Mouse (Mus musculus) CD4-positive helper T cell, adult 2 months (primary cell): ENCODE data around the gene Mis18a.
A peak's percentile ranks its signal among the peaks of the same experiment; 100 is the strongest.

Source experiments
- DNase-seq: peaks from one replicate; pipeline ENCODE4 v3.0.0-alpha.2; 2012; ENCODE audit warnings: low read depth, missing footprints, low spot score

Gene Mis18a

DNA sequence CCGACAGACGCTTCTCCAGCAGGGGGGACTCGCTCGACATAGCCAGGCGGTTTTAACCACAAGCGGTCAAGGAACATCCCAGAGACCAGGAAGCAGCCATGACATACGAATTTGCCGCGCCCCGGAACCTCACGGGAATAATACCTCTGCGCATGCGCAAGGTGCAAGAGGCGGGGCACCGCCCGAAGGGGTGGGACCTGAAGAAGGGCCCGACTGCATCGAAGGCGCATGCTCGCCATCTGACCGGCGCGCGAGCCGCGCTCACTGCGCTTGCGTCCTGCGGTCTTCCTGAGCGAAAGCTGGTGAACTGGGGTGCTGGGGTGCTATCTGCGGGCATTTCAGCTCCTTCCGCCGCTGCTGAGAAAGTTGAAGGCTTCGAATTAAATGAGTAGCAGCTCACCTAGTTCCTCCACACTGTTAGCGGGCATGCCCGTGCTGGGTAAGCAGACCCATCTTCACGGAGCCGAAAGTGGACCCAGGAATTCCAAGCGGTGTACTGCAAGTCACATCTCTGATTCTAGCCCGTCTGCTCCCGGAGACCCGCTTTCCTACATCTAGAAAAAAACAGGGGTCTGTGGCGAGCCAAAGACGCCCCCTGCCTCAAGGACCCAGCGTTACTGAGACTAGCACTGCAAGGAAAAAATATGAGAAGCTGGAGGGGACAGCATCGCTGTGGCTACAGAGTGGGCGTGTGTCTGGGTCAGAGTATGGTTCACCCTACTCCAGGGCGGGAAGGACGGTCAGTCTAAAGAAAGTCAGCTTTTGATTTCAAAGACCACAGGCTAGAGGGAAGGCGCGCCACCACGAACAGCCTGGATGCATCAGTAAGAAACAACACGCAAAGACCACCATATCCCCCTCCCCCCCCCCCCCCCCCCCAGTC, at the start of gene Mis18a:
Mis18a (minus strand) TSS at position 172 of the 883 bp plus-strand sequence.
- peak; percentile 96 for DNase-seq

DNA sequence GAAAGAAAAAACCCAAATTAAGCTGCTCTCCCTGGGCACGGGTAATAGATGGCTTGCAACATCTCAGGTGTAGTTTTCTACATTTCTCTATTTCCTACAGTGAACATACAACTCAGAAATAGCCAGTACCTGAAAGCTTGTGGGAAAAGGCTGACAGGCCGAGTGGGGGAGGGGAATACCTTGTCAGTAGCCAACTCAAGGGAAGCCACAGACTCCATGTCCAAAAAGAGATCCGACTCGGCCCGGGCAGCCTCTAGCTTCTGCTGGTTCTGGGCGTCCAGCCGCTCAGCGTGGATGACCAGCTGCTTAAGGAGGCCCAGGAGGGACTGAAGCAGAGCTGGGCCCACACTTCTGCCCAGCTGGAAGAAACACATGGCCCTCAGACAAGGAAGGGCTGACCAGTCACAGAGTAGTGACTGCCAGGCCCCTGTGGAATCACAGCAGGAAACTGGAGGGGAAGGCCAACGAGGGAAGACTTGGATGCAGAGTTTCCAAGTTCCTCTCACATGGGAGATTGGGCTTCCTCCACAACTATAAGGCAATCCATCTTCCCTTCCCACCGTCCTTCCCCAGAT, 48.8 kb upstream of the Mis18a start:
- no peak for DNase-seq

DNA sequence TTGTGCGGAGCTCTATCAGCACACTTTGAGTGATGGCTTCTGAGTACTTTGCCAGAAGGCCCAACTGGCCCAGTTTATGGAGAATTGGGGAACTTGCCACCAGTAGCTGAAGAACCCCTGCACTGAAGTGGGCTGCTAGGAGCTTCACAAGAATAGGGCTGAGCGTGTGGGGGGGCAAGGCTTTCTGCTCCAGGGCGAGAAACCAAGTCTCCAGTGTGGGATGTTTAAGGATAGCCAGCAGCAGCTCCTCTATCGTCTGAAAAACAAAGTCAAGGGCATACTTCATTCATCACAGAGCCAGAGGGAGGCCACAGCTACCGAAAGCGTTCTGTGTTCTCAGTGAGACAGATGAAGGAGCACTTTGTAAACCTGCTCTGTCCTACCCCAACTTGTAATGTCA, 47.4 kb upstream of the Mis18a start:
- DNase-seq = no peak

DNA sequence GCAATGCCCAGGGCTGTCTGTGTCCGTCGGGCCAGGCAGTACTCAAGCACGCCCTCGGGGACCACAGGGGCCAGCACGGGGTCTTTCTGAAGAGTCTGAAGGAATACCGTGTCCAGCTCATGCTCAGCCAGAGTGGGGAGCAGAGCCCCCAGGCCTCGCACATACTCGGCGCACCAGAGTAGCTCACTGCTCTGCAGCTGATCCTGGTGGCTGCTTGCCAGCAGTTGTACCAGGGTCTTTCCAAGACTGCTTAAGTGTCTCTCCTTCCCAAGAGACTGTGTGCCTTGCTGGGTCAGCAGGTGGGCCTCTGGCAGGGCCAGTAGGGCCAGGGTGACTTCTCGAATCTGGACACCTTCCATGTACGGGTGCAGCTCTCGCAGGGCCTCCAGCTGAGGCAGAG, 47.0 kb upstream of the Mis18a start:
- no peak for DNase-seq

DNA sequence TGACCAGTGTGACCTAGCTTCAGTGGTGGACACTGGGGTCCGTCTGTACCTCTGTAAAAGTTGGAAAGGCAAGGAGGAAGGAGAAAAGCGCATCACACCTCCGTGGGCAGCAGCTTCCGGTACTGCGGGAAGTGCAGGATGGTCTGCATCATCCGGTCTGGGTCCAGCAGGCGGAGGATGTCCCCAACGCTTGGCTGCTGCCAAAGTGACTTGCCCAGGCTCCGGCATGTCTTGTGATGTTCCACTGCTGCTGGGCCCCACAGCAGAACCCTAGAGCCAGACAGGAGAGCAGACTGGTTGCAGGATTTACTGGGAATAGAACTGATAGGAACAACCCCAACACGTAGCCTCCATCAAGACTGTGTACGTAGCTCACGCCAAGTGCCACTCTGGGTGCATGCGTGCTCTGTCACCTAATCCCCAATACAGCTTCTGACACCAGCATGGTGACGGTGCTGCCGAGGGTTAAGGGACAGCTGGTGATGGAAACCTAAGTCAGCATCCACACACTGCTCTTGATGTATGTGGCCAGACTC, 39.8 kb upstream of the Mis18a start:
- DNase-seq = no peak

DNA sequence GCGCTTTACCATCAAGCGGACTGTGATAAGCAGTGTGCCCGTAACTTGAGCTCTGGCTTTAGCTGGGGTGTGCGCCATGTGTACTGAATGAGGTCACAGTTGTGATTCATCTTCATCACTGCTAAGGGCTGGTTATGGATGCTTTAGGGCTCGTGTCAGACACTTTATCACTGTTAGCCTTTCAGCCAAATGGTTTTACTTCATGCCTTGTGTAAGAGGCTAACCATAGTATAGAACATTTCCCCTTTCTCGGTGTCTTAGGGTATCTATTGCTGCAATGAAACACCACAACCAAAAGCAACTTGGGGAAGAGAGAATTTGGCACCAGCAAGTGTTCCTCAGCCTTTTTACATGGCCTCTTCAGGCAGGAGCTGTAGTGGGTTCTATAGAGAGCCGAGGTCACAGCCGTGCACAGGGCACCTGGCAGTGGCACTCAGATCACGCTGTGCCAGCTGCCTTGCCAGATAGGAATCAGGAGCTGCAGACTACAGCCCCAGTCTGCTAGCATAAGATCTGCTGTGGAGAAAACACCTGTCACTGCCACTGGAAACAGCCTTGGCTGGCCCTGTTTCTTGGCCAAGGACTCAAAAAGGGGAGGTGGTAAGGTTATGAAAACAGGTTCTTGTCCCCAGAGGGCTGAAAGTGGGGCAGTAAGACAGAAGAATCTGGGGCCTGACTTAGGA, 38.1 kb upstream of the Mis18a start:
- no peak for DNase-seq

DNA sequence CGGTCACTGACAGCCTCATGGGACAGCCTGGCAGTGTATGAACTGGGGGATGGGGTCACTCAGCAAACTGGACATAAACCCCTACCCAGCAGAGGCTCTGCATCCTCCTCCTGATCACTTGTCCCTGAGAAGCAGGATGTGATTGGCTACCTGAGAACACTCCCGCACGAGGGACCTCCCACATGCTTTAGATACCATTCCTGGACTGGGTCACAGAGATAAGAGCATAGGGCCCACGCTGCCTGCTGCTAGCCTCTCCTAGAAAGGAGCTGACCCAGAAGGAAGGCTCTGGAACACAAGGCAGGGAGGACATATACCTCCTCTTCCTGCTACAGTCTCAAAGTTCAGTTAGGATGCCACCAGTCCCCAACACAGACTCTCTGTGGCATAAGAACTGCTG, 33.3 kb upstream of the Mis18a start:
- DNase-seq = no peak

DNA sequence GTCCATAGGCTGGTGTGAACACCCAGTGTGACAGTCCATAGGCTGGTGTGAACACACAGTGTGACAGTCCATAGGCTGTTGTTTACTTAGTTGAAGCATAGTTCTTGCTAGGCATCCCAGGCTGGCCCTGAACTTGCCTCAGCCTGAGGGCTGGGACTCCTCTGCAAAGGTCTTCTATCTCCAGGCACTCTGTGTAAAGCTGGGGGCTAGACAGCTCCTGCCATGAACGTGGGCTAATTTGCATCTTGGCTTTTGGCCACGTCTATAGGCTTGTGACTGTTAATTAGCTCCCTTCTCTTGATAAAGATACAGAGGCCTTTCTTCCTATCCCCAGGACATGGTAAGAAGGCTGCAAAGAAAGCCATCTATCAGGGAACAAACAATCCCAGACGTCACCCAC, 32.1 kb upstream of the Mis18a start:
- no peak for DNase-seq

DNA sequence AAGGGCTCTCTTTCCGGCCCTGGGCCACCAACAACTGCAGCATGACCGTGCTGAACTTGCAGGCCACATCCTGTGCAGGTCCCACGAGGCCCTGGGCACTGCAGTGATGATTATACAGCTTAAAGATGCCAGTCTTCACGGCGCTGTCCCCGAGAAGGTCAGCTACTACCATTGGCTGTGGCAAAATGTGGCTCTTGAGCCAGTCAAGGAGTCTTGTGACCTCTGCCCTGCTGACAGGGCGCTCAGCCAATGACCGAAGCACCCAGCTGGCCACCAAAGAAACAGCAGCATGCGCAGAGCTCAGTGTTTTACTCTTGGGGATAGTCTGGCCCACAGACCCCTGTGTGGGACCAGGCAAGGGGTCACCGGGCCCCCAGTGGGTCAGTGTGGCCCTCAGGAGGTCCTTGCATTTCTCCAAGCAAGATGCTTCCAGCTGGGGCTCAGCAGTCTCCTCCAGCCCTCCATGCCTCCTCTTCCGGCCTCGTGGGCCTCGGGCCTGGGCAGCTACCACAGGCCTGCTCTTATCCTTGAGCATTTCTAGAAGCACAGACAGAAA, 26.3 kb upstream of the Mis18a start:
- DNase-seq = no peak

DNA sequence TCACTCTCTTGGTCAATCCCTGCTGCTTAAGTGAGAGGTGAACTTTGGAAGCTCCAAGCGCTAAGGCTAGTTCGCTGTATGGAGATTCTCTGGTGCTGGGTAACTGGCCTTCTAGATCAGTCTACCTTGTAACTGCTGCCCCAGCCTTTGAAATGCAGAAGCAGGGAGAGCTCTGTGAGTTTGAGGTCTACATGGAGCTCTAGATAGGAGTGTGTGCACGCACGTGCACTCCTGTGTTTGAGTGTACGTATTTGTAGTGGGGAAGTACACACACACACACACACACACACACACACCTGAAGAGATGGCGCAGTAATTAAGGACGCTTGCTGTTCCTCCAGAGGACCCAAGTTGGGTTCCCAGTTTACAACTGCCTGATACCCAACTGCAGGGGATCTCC, 21.0 kb upstream of the Mis18a start:
- no peak for DNase-seq

DNA sequence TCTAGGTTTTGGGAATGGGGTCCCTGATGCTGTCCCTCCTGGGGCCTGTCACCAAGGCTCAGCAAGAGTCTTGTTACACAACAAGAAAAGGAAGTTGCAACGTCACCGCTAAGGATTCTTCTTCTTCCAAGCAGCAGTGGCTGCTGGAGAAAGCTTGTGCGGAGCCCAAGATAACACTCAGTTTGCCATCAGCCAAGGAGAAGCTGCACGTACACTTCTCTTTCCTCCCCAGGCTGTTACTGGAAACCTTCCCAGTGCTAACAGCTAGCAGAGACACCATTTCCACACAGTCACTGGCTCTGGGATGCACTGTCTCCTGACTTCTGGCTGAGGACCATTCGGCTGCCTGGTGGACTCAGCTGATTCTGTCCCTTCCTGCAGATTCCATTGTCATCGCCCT, 19.9 kb upstream of the Mis18a start:
- DNase-seq = no peak

DNA sequence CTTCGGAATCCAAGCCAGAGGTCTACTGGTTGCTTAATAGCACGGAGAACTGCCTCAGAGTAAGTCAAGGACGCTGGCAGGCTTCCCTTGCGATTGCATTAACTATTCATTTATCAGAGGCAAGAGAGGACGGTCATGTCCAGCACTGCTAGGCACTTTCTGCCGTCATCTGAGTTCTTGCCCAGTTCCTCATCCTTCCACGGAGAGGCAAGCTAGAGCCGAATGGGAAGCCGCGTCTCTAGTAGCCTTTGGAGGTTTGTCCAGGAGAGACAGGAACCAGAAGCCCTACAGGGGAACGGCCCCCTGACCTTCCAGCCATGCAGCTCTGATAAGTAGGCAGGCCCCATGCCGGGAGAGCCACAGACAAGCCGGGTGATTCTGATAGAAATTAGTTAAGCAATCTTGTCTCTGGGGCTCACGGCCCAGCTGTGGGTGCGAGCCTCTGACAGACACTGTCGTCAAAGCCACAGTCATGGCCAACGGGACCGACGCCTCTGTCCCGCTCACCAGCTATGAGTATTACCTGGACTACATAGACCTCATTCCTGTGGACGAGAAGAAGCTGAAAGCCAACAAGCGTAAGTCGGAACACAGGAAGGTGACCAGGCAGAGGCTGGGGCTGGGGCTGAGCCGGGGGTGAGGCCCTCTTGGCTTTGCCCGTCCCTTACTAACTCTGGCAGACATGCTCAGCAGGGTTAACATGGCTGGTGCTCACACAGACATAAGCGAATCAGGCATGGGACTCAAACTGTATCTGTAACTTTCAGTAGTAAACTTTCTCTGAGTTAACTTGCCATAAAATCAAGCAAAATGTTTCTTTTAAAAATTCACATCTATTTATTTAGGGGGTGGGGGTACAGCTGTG, 11.1 kb upstream of the Mis18a start, which contains the start of gene Mrap:
Mrap (plus strand) TSS at position 116 of the 865 bp plus-strand sequence.
- DNase-seq = no peak

DNA sequence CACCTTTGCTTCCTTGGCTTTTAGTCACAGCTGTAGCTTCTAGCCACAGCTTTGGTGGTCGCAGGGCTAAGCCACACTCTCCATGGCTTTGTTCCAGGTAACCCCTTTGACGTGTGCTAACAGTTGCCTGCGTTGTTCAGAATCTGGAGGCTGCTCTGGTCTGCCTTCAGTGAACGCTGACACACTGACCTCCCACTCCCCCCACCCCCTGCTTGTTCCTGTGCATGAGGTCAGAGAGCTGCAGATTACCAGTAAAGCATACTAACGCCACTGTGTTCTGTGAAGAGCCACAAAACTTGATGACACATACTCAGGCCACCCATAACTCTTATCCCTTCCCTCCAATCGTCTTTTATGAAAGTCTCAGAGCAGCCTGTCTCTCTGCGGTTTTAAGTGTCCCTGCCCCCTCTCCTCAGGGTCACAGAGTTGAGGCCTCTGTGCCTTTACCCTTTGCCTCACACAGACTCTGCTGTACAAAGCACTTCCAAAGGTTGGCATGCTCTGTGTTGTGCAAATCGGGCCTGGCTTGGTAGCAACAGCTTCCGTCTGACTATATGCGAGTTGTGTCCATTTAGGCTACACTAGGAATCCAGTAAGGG, 9.6 kb upstream of the Mis18a start:
- DNase-seq = no peak

DNA sequence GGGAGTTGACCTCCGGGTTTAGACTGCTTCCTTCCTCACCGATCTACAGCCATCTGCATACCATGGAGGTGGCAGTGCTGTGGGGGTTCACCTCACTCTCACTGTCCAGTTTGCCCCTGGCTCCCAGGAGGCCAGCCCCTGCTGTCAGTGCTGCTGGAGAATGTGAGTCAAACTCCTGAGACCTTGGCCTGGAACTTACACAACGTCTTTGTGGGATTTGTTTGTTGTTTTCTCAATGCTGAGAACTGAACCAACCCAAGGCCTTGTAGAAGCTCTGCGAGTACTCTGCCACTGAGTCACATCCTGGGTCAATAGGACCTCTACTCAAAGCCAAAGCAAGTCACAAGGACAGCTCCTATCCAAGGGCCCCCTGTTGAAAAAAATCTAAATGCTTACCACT, 8.4 kb upstream of the Mis18a start:
- DNase-seq = no peak

DNA sequence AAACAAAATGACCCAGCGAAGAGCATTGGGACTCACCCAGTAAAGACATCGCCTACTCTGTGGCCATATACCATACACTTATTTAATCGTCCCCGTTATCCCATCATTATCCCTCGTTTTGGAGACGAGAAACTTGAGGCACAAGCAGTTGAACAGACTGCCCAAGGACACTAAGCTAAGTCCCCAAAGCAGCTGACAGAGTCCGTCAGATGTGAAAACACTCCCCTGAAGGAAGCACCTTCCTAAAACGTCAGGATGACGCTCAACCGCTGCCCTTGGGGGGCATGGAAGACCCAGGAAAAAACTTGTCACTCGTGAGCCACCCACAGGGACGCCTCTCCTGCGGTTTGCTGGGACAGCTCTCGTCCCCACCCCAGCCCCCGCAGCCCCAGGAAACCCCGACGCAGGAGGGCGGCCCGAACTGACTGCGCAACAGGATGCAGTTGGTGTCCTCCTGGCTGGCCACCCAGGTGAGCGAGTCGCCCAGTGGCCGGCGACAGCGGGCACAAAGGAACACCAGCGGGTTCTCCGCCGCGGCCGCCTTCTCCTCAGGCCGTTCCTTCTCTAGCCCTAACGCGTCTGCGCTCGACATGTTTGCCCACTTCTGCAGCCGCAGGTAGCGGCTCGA, 490 bp downstream of the Mis18a start:
- peak; percentile 77 for DNase-seq

DNA sequence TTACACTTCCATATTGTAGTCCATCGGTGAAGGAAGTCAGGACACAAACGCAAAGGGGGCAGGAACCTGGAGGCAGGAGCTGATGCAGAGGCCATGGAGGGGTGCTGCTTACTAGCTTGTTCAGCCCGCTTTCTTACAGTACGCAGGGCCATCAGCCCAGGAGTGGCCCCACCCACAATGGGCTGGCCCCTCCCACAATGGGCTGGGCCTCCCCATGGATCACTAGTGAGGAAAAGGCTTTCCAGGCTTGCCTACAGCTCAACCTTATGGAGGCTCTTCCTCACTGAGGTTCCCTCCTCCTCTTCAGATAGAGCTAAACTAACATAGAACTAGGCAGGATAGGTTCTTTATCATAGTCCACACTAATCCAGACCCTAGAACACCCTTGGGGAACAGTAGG, 3.2 kb downstream of the Mis18a start:
- DNase-seq = peak; percentile 13

DNA sequence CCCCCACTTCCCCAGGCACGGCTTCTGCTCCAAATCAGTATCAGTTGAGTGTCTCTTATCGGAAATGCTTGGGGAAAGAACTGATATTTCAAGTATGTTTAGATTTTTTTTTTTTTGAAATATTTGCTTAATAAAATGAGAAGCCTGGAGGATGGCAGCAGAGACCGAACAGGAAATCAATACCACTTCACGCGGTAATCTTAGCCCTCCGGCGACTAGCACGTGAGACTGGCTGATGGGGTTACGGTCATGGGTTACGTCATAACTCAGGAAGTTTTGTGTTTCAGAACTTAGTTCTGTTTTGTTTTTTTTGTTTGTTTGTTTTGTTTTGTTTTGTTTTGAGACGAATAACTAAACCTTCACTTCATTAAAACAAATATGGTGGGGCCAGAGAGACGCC, 16.9 kb downstream of the Mis18a start:
- DNase-seq = no peak

DNA sequence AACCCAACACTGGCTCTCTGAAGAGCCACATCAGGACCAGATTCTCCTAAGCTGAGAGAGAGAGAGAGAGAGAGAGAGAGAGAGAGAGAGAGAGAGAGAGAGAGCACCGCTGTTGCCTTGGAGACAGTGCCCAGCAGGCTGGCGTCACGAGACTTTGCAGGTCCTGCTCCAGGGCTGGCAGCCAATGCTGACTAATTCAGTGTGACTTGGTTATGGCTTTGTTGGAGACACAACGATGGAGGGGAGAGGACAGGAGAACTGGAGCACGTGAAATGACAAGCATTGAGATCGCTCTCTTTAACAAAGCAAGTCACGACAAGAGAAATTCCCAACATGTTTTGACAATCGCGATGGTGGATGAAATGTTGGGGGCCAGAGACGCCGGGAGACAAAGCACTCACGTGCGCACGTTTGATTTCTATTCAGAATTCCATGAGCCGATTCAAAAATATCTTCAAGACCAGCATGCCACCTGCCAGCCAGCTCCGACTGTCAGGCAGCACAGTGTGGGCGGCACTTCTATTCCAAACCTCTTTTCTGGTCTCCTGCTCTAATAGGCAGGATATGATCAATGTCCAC, 17.4 kb downstream of the Mis18a start:
- DNase-seq = no peak

DNA sequence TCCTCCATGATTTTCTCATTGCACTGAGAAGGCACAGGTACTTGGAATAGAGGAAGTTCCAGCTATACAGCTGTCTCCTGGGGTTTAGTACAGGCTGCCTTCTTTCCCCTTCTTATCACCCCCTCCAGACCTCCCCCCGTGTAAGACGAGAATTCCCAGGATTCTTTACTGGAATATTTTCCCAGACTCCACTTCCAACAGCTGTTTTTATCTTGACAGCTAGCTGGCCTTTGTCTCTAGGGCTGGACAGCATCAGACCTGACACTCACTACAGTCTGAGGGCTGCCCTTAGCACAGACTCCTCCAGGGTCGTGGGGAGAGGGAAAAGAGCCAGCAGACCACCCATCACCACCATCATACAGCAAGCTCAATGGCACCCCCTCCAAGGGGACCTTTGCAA, 20.9 kb downstream of the Mis18a start:
- no peak for DNase-seq
